Mouse (Mus musculus) heart, adult 2 months (tissue): Measurements from ENCODE around the gene Ubfd1. TPM values are rescaled to one million over a fixed set of nuclear protein-coding genes. Genes with fewer than 3 reads are reported as not detected.

Experiments used
- DNase-seq, 2 experiments: peaks; one replicate each; pipeline ENCODE4 v3.0.0; 2021
- H3K27ac ChIP-seq: fragments of 200-600 bp; 2 replicates; pipeline ENCODE4 v1.8.1; 2022
- H3K27me3 ChIP-seq: fragments of 200-500 bp; 2 replicates; pipeline ENCODE4 v1.6.1; 2012; ENCODE audit warnings: mild to moderate bottlenecking, low read length, inconsistent platforms, mixed read lengths; ENCODE audit not compliant: control insufficient read depth, insufficient read depth
- H3K36me3 ChIP-seq: fragments of 200-500 bp; 2 replicates; pipeline ENCODE4 v1.6.1; 2012; ENCODE audit warnings: low read length, inconsistent platforms; ENCODE audit not compliant: control insufficient read depth, insufficient read depth
- H3K4me1 ChIP-seq: fragments of 200-500 bp; 2 replicates; pipeline ENCODE4 v1.6.1; 2011; ENCODE audit warnings: low read length; ENCODE audit not compliant: control insufficient read depth, insufficient read depth
- H3K4me3 ChIP-seq: fragments of 200-600 bp; 2 replicates; pipeline ENCODE4 v1.8.1; 2022
- H3K79me2 ChIP-seq: fragments of 200-500 bp; replicated peaks from 2 replicates; pipeline ENCODE4 v1.6.1; 2012; ENCODE audit warnings: mild to moderate bottlenecking, inconsistent platforms, low read length, moderate library complexity, mixed read lengths; ENCODE audit not compliant: control insufficient read depth, insufficient read depth
- H3K9ac ChIP-seq: fragments of 200-500 bp; 2 replicates; pipeline ENCODE4 v1.6.1; 2012; ENCODE audit warnings: low read depth, mild to moderate bottlenecking, control low read depth, inconsistent platforms, low read length, mixed read lengths
- CTCF ChIP-seq: fragments of 200-600 bp; IDR thresholded peaks from 2 replicates; pipeline ENCODE4 v1.8.1; 2022; ENCODE audit warnings: antibody characterized with exemption, mild to moderate bottlenecking, moderate library complexity
- EP300 ChIP-seq: fragments of 200-500 bp; IDR thresholded peaks from 2 replicates; pipeline ENCODE4 v1.6.1; 2011; ENCODE audit warnings: low read depth, low read length, control low read depth; ENCODE audit not compliant: insufficient read depth
- POLR2A ChIP-seq: fragments of 200-500 bp; IDR thresholded peaks from 2 replicates; pipeline ENCODE4 v1.6.1; 2011; ENCODE audit warnings: mild to moderate bottlenecking, low read depth, low read length, control low read depth; ENCODE audit not compliant: insufficient read depth
- WGBS: fragments of 180-500 bp; shearing (Covaris S2); methylation state at CpG from one replicate; pipeline ENCODE4 v1.1.7; 2018; 5-methylcytosine and 5-hydroxymethylcytosine counted together
- intact Hi-C: fragments of 180-260 bp; cut with DNase I; formaldehyde crosslinking; loops from one replicate; pipeline ENCODE4 v1.15.1; 2025
- polyA plus RNA-seq: library from polyadenylated mRNA; depleted of rRNA; stranded (reverse); fragments of >200 nt; gene quantifications from 2 replicates; pipeline ENCODE4 v1.2.3, GENCODE M21; 2012
- total RNA-seq, 2 experiments: library from RNA; stranded (reverse); gene quantifications; 2 replicates each; pipeline ENCODE4 v1.2.3; 2021

Ubfd1 gene
- total and polyA plus RNA-seq, 3 experiments: 17.8 to 37.2 (median 30.4) TPM

- TF ChIP-seq POLR2A (no peak), EP300 (0 out of 2 replicates have a peak, but pooled peaks have one; percentile 7), CTCF (peak; percentile 38)
- H3K9ac ChIP-seq: peak overlapping the region; percentile 97
- H3K36me3 ChIP-seq: peaks cover 36% of the 10 kb centered on the region
- intact Hi-C loops: loop anchor here (2.0 to 5.0 kb wide), 4 partner anchors 23 to 85 kb away; partner anchors contain the start of genes Cog7, Dctn5, Ndufab1 and Palb2
- 1% methylated on average over 58 of the region's 58 CpGs for WGBS
- peak overlapping the region; percentile 73 for H3K4me3 ChIP-seq
- DNase-seq: no peak
- H3K27ac ChIP-seq: peak overlapping the region; percentile 98
- H3K79me2 ChIP-seq: peaks cover 8% of the 10 kb centered on the region
- no peaks in the 10 kb centered on the region for H3K27me3 ChIP-seq
- H3K4me1 ChIP-seq: peaks cover 8% of the 10 kb centered on the region
Observed at GRCm38 (mm10) chr7:122067517-122068381, 774 bp downstream of the Ubfd1 start.

DNA sequence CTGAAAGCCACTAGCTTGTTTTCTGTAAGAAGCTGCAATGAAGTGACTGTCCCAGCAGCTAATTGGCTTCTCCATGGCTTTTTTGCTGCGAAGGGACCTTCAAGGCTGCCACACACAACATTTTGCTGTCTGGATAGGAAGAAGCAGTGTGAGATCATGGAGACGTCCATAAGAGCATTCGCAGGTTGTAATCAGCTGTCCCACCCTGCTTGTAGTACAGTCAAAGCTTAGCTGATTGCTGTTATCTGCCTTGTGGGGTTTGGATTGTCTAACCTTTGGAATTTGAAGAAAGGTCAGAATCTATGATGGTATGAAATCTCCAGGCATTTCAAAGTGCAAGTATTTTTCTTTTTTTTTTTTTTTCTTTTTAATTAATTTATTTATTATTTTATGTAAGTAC is 7.4 kb downstream of the Ubfd1 start:
- intact Hi-C loops: no loop called here
- H3K4me3 ChIP-seq: no peak overlapping the region
- peaks cover 3% of the 10 kb centered on the region for H3K79me2 ChIP-seq
- H3K9ac ChIP-seq: no peak overlapping the region
- peaks cover 4% of the 10 kb centered on the region; the same call in 1 of the 2 replicates for H3K4me1 ChIP-seq
- 65% methylated on average over 3 of the region's 3 CpGs for WGBS
- no peak for DNase-seq
- H3K36me3 ChIP-seq: peaks cover 28% of the 10 kb centered on the region
- no peak for TF ChIP-seq CTCF
- TF ChIP-seq EP300: no peak
- TF ChIP-seq POLR2A: no peak
- H3K27ac ChIP-seq: no peak overlapping the region
- no peaks in the 10 kb centered on the region for H3K27me3 ChIP-seq

DNA sequence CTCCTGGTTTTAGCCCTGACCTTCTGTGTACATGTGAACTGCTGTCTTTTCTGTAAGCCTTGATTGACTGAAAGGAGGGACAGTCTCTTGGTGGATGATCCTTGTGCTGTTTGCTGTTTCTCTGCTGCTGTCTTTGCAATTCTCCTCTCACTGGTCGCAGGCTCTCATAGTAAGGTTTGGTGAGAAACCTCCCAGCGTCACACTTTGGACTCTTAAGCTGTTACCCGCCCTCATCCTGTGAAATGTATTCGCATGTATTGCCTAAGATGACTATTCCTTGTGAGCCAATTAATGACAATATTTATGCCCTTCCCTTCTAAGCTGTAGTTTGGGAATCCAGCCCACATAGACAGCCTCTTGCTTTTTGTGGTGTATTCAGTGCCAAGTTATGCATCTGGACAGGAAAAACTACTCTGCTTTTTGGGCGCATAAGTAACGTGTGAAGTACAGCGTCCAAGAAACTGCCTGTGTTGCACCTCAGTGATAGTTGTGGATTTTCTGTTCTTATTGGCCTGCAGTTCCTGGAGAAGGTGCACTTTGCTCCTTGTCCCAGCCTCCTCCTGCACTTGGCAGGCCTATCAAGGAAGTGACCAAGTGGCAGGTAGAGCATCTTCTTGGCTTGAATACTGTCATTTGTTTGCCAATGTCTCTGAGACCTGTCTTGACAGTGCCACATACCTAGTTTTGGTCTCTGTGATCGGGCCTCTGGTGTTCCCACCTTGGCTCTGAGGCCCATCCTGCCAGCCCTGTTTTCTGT is 13.0 kb downstream of the Ubfd1 start:
- TF ChIP-seq POLR2A (no peak), EP300 (no peak), CTCF (no peak)
- 73% methylated on average over 8 of the region's 8 CpGs for WGBS
- Histone ChIP-seq H3K9ac (no peak overlapping the region), H3K4me1 (peaks cover 4% of the 10 kb centered on the region), H3K36me3 (peaks cover 8% of the 10 kb centered on the region), H3K79me2 (no peaks in the 10 kb centered on the region), H3K4me3 (no peak overlapping the region), H3K27ac (no peak overlapping the region), H3K27me3 (no peaks in the 10 kb centered on the region)
- DNase-seq: no peak
- intact Hi-C loops: no loop called here

- Histone ChIP-seq H3K9ac (no peak overlapping the region), H3K4me1 (peaks cover 4% of the 10 kb centered on the region), H3K4me3 (no peak overlapping the region), H3K36me3 (peaks cover 8% of the 10 kb centered on the region), H3K27me3 (no peaks in the 10 kb centered on the region), H3K27ac (no peak overlapping the region), H3K79me2 (no peaks in the 10 kb centered on the region)
- no peak for DNase-seq
- intact Hi-C loops: no loop called here
- 74% methylated on average over 1 of the region's 1 CpGs for WGBS
- no peak for TF ChIP-seq POLR2A
- TF ChIP-seq EP300: no peak
- no peak for TF ChIP-seq CTCF
Observed at GRCm38 (mm10) chr7:122081071-122081470, 14.1 kb downstream of the Ubfd1 start.

- H3K9ac ChIP-seq: no peak overlapping the region
- DNase-seq: no peak
- 86% methylated on average over 11 of the region's 11 CpGs for WGBS
- H3K4me1 ChIP-seq: no peaks in the 10 kb centered on the region
- TF ChIP-seq EP300: no peak
- no peak for TF ChIP-seq POLR2A
- no peak for TF ChIP-seq CTCF
- no peak overlapping the region for H3K4me3 ChIP-seq
- intact Hi-C loops: no loop called here
- peaks cover 1% of the 10 kb centered on the region; the same call in 1 of the 2 replicates for H3K79me2 ChIP-seq
- H3K27ac ChIP-seq: no peak overlapping the region
- H3K27me3 ChIP-seq: no peaks in the 10 kb centered on the region
- H3K36me3 ChIP-seq: peaks cover 20% of the 10 kb centered on the region
Observed at GRCm38 (mm10) chr7:122087195-122087982, 20.4 kb downstream of the Ubfd1 start.
